Mouse (Mus musculus): ENCODE measurements at regions not wholly inside any gene's neighbourhood (a gene's known extent, or its start where the extent isn't known, plus 50 kb on each side); places are given as distances from the start of the nearest gene placed in this dataset.
A peak's percentile ranks its signal among the peaks of the same experiment; 100 is the strongest.
"Not testable (repeated sequence)": the region's sequence is repeated elsewhere in the genome, so short reads cannot be mapped to it uniquely, and the experiment has no call there.

DNA sequence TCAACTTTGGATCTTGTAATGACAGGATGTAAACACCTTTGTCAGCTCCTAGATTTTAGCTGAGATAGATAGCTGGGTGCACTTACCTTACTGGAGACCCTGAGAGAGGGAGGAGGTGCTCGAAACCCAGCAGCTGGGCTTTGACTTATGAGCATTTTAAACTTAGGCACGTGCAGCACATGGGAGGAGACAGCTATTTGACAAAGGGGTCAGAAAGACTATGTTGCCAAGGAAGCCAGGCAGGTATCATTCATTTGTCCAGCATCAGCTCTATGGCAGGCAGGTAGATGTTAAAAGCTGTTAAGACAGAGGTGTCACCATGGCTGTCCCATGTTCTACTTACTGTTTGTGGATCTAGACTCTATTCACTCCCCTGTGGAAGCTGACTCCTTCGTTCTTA is 120.0 kb upstream of the Tet2 start:
- DNase-seq (ENCODE audit: low spot score in 2 of 2) = no peak

DNA sequence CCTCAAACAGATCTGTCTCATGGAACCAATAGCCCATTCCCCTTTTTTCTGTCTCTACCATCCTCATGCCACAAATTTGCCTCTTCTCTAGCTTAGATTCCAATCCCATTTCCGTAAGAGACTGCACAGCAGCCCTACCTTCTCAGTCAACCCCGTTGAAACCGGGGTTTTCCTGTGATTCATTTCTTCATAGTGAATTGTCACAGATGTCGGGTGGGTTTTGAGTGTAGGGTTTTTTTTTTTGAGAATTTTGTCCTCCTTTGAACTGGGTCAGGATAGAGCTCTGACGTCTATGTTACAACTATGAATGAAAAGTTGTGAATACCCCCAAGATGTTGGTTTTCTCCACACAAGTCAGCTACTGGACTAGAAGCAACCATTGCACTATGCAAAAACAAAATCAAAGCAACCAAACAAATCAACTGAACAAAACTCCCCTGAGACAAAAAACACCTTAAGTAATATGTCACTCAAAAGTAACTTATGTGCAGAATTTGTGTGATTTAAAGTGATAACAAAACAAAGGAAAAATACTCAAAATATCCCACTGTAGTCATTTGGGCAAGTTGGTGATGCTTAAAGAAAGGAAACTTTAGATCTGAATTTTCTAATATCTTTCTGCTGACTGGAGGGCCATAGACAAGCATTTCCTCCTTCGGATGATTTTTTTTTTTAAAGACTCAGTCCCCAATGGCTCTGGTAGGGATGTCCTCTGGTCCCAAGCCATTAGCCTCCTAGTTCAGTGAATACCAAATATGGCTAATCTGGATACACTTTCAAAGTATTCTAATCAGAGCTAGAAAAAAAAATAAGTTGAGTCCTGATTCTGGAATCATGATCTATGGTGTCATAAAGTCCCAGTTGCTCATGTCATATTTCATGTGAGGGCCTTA is 120.7 kb upstream of the Tet2 start:
- DNase-seq (ENCODE audit: low spot score in 2 of 2) = no peak

DNA sequence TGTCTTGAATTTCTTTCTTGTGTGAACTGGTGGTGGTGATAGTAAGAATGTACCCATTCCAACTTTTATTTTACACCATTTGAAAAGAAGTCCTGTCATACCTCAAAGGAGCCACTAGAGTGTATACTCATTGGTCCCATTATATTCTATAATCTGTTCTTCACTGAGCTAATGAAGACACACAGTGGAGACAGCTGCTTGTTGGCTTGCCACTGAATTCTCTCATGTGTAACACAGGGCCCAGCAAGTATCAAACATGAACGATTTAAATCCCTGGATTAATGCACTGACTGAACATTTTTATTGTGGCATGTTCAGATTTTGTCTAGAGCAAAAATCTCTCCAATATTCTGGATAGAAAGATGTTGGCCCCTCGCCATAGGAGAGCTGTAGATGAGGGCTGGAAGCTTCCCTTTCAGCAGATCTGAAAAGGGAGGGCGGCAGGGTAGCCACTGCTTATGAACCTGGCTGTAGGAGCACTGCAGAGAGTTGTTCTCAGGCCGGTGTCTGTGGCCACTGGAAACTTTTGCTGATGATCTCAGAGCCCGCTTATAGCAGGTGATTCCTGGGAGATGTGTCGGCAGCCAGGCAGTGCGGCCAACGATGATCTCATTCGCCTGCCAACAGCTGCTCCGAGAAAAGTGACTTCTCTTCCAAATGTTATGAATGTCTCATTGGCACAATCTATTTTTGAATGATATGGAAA is 128.0 kb upstream of the Tet2 start:
- peak; percentile 43 to 44 for DNase-seq (ENCODE audit: low spot score in 2 of 2)

DNA sequence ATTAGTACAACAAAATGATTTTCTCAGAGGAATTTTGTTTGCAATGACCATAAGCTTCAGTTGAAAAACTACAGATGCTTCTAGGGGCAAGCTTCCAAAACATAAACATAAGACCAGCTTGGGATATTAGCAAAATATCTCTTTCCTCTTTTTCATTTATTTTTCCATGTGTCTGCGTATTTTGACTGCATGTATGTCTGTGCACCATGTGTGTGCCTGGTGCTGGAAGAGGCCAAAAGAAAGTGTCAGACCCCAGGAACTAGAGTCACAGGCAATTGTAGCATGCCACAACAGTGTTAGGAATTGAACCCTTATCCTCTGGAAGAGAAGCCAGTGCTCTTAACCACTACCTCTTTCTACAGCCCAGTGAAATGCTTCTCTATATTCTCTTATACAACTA is 133.0 kb upstream of the Tet2 start:
- no peak for DNase-seq (ENCODE audit: low spot score in 2 of 2)

DNA sequence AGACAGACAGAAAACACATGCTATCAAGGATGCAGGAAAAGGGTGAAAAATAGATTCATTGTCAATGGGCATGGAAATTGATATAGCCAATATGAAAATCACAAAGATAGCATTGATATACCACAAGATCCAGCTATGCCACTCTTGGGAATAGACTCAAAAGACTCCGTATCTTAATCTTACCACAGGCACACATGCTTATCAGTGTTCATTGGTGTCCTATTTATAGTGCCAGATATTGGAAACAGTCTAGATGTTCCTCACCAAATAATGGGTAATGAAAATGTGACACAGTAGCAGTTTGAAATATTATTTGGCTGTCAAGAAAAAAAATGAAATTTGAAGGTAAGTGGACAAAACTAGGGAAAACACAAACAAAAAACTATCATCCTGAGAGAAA is 135.0 kb upstream of the Tet2 start:
- no peak for DNase-seq (ENCODE audit: low spot score in 2 of 2)

DNA sequence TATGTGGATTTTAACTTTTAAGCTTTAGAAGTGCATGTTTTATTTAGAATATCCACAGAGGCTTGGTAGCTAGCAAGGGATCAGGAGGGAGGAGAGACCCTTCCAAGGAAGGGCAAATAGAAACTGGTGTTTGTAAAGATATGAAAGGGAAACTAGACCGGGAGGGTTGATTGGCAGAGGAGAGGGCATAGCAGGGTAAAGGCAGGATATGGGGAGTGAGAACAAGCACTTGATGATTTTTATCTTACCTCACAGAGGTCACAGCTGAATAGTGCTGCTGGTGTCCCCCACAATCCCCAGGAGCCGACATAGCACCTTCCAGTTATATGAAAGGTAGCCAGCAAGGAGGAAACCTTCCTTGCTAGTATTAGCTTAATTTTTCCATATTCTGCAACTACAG is 135.4 kb upstream of the Tet2 start:
- DNase-seq (ENCODE audit: low spot score in 2 of 2) = no peak

DNA sequence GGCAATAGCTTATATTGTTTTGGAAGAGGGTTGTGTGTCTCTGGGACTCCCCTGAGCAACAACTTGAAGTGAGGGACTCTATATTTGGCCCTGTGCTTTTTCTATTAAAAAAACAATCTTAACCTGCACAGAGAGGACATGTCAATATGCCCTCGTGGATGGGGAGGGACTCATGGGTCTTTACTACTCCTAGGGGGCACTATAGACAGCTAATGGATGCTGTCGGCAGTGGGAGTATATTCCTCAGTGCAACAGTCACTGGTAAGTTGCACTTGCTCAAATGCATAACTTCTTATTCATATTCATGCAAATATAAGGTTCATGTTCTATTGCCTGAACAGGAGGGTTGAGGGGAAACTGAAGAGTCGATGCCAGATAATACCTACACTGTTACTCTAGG is 135.9 kb upstream of the Tet2 start:
- no peak for DNase-seq (ENCODE audit: low spot score in 2 of 2)

DNA sequence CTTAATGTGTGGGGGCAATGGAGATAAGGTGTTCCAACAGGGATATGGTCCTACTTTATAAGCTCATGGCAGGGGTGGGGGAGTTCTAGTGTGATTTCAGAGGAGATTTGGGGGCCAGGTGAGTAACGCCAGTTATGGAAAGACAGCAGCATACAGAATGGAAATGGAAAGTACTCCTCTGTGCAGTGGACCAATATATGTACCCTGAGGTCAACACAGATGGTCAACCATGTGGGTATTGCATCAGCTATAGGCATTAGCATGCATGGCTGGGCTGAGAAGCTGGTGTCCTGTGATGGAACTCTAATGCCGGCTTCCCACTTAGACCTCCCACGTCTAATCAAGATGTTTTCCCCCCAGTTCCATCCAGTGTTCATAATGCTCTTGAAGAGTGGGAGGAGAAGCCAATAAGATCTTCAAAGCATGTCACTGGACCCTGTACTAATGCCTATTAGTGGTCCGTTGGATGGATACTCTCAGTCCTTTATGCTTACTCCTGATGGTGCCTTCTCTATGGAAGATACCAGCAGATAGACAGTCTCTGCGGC is 139.3 kb upstream of the Tet2 start:
- no peak for DNase-seq (ENCODE audit: low spot score in 2 of 2)

DNA sequence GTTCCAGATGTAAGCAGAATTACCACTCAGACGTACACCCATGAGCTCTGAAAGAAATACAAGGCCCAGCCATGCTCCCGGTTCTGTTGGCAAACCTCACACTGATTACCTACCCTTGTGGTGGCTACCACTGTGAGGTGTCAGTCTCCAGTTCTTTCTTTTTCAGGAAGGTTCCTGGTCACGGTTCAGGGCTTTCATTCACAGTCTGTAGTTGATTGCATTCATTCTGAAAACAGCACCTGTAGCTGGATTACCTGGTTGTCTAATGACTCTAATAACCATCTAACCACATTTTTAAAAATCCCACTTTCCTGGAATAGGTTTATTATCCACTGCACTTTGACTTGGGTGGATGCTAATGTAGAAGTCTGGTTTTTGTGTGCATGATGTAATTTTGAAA is 139.8 kb upstream of the Tet2 start:
- DNase-seq (ENCODE audit: low spot score in 2 of 2) = no peak

DNA sequence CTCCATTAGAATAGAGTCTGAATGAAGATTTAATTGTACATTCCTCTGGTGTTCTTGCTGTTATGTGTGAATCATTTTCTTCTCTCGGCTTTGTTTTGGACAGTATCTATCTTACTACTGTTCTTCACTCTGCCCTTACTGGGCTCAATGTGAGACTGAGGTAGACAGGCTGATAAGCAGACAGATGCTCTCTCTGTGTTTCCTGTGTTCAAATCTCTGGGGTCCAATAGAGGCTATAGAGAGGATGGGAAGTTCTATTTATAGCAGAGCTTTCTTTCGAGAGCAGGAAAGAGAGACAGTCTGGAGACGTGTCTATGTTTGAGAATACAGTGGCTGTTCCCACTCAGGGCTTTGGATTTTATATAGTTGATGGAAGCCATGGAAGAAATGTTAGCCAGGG is 140.5 kb upstream of the Tet2 start:
- no peak for DNase-seq (ENCODE audit: low spot score in 2 of 2)

DNA sequence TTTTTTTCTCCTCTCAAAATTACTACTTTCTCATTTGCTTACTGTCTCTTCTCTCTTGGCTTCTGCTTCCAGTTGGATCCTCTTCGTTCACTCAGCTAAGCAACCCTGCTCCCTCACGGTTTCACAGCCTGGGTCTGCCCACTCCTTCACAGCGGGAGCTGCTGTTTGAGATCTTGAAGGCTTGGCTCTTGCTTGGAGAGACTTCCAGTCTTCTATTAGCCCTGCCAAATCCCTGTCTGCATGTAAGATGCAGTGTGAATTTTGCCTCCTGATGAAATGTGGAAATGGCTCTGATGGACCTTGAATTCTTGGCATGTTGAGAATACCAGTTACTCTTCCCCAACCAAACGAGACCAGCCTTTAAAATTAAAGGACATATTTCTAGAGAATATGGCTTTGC is 149.1 kb upstream of the Tet2 start:
- DNase-seq (ENCODE audit: low spot score in 2 of 2) = peak in 1 of 2 experiments; percentile 12

DNA sequence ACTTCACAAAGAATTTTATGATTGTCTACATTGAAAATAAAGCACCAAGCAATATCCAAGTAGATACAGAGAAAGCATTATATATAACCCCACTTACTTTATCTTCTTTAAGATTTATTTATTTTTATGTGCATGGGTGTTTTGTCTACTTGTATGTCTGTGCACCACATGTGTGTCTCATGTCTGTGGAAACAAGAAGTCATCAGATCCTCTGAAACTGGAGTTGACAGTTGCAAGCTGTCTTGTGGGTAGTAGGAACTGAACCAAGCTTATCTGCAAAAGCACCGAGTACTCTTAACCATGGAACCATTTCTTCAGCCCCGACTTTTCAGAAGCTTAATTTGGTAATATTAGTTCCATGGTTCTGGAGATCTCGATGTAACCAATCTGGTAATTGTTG is 151.2 kb upstream of the Tet2 start:
- DNase-seq (ENCODE audit: low spot score in 2 of 2) = no peak

DNA sequence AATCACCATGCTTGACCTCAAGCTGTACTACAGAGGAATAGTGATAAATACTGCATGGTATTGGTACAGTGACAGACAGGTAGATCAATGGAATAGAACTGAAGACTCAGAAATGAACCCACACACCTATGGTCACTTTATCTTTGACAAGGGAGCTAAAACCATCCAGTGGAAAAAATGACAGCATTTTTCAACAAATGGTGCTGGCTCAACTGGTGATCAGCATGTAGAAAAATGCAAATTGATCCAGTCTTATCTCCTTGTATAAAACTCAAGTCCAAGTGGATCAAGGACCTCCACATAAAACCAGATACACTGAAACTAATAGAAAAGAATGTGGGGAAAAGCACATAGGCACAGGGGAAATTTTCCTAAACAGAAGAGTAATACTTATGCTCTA is 159.9 kb upstream of the Tet2 start:
- not testable (repeated sequence) for DNase-seq (ENCODE audit: low spot score in 2 of 2)

DNA sequence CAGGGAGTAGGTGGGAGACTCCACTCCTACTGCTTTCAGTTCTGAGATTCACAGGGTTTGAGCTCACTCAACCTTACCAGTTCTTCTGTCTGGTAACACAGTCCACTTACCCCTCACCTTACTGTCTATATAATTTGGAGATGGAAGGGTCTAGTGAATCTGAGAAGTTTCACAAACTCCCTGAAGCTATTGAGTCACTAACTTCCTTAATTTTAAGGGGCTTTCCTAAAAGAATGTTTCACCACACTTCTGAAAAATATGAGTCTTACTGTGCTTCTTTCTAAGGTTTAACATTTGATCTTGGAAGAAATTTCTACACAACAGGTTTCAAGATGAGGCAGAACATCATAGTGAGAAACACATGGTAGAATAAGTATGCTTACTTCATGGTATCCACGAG is 166.6 kb upstream of the Tet2 start:
- no peak for DNase-seq (ENCODE audit: low spot score in 2 of 2)

DNA sequence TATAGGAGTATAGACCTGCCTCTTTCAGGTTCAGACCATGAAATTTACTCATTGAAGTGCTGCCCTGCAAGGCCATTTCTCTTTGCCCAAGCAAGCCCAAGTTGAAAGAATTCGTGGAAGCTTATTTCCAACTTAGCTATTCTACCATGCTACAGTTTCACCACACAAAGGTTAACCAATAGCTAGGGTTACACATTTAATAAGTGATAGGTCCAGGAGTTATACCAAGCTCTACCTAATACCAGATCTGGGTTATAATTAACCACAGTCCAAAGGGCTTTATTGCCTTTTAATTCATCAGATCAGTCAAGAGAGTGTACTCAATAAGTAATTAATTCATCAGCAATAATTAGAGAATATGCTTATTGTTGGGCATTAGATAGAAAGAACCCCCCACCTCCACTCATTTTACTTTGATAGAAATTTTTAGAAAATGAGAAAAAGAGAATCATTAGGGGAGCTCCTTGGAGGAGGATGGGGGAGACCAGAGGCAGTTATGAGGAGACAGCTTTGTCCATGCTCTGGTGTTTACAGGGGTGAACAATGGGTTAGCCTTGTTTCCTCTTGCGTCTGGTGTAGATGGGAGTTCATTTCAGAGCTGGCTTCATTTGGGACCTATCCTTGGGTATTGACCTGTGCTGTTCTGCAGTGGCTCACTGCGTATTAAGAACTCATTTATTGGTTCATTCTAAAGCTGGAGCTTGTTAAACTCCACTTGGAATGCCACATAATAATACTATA is 177.8 kb upstream of the Tet2 start:
- no peak for DNase-seq (ENCODE audit: low spot score in 2 of 2)

DNA sequence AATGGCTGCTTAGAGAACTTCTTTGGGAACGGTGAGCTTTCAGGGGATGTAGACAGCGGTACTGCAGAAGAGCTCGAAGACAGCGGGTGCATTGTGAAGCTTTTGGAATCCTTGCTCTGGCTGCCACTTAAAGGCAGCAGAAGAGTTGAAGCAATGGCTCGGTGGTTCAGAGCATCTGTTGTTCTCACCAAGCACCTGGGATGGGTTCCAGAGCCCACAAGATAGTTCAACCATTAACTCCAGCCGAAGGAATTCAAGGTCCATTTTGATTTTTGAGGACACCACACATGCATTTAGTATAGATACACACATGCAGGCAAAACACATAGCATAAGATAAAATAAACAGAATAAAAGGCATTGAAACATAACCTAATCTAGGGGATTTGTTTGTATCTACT is 181.9 kb upstream of the Tet2 start:
- no peak for DNase-seq (ENCODE audit: low spot score in 2 of 2)

DNA sequence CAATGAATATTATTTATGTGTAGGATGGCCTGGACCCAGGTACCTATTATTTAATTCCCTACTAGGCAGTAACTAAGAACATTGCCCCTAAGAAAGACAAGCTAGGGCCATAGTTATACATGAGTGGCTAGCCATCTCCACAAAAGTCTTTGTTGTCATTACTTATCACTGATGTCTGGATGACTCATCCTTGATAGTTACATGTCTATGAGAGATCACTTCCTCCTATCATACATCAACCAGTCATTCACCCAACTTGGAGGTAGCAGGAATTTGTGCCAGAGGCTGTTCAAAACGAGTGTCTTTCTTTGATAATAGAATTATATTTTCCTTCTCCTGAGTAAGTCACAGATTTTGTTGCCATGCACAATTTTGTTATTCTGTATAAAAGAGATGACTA is 190.7 kb upstream of the Tet2 start:
- DNase-seq (ENCODE audit: low spot score in 2 of 2) = no peak

DNA sequence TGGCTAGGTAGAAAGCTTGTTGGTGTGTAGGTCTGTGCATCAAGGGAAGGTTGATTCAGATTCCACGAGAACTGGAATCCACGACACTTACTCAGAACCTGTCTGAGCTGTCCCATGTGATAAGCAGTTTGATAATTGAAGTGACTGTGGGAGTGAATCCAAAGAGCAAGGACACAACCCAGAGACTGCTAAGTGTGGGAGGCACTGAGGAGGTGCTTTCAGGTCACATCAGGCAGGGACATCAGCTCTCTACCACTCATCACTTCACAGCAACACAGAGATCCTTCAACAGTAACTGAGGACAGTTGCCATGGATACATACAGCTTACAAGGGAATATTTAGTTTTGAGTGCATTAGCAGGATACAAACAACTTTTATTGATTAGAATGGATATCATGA is 194.0 kb upstream of the Tet2 start:
- no peak for DNase-seq (ENCODE audit: low spot score in 2 of 2)

DNA sequence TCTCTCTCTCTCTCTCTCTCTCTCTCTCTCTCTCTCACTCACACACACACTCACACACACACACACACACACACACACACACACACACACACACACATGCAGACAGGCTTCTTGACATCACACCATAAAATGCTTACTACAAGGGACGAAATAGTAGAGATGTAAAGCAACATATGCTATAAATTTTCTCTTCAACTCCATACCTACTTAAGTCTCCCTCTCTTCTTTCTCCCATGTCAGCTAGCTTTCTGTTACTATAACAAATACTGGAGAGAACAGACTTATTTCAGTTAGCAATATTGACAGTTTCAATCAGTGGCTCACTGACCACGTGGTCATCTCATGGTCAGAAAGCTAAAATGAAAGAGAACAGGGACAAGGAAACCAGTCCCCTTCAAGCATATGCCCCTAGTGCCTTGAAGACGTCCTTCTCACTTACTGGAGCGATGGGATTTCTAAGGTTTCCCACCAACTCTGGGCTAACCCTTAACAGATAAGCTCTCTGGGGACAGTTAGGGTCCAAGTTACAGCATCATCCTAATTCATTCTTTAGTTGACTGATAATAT is 199.7 kb upstream of the Tet2 start:
- no peak for DNase-seq (ENCODE audit: low spot score in 2 of 2)

DNA sequence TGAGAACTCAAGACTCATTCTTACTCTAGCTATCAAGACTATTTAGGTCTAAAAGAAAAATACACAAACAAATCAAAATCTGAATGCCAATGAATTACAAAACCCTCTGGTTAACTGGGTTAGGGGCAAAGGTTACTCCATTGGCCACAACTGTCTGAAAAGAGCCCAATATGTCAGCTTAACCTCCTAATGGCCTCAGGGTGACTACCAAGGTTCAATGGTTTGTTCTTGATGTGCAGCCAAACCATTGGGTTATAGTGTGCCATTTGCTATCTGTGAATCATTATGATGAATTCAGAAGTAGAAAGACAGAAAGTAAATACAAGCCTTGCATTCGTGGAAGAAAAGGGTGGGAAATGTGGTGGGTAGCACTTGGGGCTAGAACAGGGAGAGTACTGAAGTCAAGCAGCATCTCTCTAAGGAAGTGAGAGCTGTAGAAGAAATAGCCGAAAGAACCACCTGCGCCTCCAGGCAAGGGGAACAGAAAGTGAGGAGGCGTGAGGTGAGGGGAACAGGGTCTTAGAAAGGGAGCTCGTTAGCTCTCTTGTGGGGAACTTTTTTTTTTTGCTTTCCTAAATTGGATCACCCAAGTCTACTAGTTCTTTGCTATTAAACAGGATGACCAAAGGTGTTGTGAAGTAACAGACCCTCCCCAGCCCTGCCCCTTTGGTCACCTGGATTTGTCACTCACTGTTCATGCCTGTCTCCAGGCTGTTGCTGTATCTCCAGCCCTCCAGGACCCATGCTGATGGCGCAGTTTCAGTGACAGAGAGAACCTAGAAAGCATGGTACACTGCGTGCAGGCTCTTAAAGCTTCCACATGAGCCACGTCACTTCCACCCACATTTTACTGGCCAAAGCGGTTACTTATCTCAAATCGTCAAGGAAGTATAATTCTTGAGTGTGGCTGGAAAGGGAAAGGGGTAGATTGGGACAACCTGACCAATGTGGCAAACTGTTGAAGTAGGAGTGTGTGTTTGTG is 204.1 kb upstream of the Tet2 start:
- no peak for DNase-seq (ENCODE audit: low spot score in 2 of 2)

DNA sequence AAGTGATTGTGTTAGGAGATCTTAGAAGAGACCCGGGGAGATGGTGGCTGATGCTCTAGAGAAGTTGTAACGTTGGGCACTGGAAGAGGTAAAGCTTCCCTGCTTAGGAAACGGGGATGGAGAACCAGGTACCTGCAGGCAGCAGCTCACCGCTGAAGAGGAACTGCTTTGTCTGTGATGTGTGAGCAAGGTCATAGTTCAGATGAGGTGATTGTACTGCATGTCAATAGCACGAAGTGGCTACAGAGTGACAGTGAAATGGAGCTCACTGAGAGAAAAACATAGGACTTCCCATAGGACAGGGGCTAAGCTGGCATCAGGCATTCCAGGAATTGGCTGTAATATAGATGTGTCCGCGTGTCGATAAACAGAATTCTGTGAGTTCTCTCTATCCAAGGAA is 205.1 kb upstream of the Tet2 start:
- no peak for DNase-seq (ENCODE audit: low spot score in 2 of 2)

Measured in layer of hippocampus, adult 8-10 months (tissue).